Mouse (Mus musculus): ENCODE results near the gene Gm10282.
A peak's percentile ranks its signal among the peaks of the same experiment; 100 is the strongest.

Gene Gm10282

DNA sequence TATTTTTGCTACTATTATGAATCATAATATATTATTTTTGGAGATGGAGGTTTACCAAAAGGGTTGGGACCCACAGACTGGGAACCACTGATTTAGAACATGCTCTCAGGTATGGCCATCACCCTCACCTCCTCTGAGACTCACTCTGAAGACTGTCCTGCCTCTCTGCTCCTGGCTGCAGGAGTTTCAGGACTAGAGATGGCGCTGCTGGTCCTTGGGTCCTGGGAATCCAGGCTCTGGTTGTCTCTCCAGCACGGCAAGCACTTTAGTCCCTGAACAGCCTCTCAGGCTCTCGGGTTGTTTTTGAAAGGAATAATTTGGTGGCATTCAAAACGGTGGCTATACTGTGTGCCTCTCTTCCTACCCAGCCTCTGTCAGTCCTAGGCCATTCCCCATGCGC, 43.2 kb downstream of the Gm10282 start:
- peak in 1 of 2 experiments; percentile 55 for DNase-seq (ENCODE audit: low spot score in 2 of 2)

DNA sequence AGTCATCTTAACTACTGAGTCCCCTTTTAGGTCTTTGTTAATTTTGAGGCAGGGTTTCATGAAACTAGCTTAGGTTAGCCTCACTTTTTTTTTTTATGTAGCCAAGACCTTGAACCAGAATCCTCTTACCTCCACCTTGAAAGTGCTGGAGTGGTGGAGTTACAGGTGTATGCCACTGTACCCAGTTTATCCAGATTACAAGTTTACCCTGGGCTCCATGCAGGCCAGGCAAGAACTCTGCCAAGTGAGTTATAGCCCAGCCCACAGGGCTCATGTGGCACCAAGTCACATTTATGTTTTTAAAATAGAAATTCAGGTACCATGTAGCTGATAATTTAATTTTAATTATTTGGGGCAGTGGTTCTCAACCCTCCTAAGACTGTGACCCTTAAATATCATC, 43.6 kb downstream of the Gm10282 start:
- DNase-seq (ENCODE audit: low spot score in 2 of 2) = no peak

DNA sequence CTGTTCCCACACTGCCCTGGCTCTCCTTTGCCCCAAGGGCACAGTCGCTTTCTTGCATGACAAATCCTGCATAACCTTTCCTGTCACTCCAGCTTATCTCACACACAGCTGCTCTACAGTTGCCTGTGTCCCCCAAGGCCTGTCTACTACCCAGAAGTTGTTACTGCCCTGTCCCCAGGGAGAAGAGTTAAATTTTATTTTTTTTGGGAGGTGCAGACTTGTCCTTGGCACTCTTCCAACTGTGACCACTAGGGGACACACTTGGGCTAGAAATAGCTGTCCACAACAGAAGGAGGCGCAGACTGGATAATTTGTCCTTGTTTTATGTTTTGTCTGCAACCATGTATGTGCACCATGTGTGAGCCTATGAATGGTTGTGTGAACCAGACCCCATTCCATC, 44.0 kb downstream of the Gm10282 start:
- DNase-seq (ENCODE audit: low spot score in 2 of 2) = peak; percentile 81 to 83

DNA sequence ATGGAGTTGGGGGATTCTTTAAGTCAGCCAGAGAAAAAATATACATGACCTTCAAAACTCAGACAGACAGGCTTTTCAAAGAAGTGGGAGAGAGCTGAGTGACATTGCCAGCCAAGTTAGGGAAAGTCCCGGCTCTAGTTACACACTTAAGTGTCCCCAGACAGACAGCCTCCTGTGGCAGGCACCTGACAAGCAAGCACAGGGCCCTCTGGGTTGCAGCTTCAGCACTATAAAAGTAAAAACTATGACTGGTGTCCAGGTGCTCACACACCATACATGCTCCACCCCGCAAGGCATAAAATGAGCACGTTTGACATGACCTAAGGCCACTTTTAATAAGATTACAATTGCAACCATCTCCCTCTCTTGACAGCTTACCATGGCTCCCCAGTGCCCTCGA, 44.5 kb downstream of the Gm10282 start:
- DNase-seq (ENCODE audit: low spot score in 2 of 2) = no peak

DNA sequence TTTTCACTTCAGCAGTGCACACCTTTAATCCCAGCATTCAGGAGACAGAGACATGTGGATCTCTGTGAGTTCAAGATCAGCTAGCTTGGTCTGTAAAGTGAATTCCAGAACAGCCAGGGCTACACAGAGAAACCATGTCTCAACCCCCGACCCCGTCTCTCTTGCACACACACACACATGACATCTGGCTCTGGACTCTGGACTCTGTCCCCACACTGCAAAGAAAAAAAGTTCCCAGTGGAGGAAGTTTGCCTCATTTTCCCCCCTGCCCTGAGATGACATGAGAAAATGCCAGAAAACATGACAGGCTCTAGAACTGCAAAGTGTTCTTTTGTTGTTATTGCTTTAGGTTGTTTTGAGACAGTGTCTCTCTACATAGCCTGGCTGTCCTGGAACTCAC, 45.2 kb downstream of the Gm10282 start:
- no peak for DNase-seq (ENCODE audit: low spot score in 2 of 2)

DNA sequence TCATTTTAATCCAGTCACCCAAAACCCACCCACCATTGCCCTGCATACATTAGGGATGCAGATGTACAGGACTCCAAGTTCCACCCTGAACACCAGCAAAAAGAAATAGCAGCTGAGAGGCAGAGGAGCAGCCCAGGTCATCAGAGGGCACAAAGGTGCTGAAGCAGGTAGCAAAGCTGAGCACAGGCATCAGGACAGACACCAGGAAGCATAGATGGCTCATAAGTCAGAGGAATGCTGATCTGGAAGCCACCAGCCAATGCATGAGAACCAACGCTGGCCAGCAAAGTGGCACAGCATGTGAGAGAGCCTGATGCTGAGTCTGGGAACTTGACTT, 47.2 kb downstream of the Gm10282 start:
- no peak for DNase-seq (ENCODE audit: low spot score in 2 of 2)

DNA sequence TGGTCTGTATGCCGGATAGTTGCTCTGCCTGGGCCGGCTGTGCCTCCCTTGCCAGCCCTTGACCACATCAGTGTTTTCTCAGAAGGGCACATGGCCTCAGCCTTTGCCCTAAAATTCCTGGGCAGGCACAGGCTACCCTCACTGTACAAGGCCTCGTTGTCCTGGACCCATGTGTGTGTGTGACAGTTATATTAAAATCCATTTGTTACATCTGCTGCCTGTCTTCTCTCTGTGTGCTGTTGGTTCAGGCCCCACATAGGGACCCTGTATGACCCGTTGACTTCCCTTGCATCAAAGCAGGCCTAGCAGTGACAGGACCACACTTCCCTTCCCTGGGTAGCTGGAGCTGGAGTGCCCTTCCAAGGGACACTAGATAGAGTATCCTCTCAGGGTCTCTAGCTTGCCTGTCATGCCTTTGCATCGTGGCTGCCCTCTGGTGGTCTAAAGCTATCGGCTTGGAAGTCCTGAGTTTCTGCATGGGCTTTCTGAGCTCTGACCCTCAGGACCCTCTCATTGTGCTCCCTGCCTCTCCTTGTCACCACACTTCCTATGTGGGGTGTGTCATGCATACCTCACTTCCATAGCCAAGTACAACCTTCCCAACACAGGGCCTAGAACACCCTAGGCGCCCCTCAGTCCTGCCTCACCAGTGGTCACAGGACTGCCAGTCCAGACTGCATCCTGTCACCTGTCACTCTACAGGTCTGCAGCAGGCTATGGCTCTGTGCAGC, 47.7 kb downstream of the Gm10282 start:
- no peak for DNase-seq (ENCODE audit: low spot score in 2 of 2)
